Mouse (Mus musculus) megakaryocyte-erythroid progenitor cell, adult 5-6 weeks (primary cell): ENCODE results near the gene Kcnq4. TPM values are rescaled to one million over a fixed set of nuclear protein-coding genes. Genes with fewer than 3 reads are reported as not detected.
A peak's percentile ranks its signal among the peaks of the same experiment; 100 is the strongest.

ENCODE experiments used
- ATAC-seq: replicated peaks from 2 replicates; pipeline ENCODE4 v1.8.0; 2016; ENCODE audit warnings: mild to moderate bottlenecking, inconsistent platforms; ENCODE audit not compliant: severe bottlenecking, poor library complexity, low FRiP score, low TSS enrichment
- total RNA-seq, 2 experiments: library from RNA; stranded (forward) in 1 of 2; stranded (reverse) in 1 of 2; fragments of 200-1000, 215-1000 nt in 1 of 2; fragments of >200 nt in 1 of 2; fragmentation: Nextera tagmentation in 1 of 2; gene quantifications; 2 replicates each; pipeline ENCODE4 v1.2.3; 2014 to 2017

The Kcnq4 gene
- total RNA-seq, 2 experiments from 2014 or later, result not detected

- peak; percentile 47 for ATAC-seq
Observed at GRCm38 (mm10) chr4:120682168-120682567, 66.2 kb downstream of the Kcnq4 start.

- ATAC-seq, result no peak
Observed at GRCm38 (mm10) chr4:120680953-120681352, 67.5 kb downstream of the Kcnq4 start.

- ATAC-seq, result peak; percentile 43; the same call in 1 of the 2 replicates
Observed at GRCm38 (mm10) chr4:120675640-120676039, 72.8 kb downstream of the Kcnq4 start.

GRCm38 (mm10) chr4:120674775-120675451 is 73.5 kb downstream of the Kcnq4 start:
- ATAC-seq, result peak; percentile 96

GRCm38 (mm10) chr4:120673606-120674005 is 74.8 kb downstream of the Kcnq4 start:
- ATAC-seq, result no peak

- no peak for ATAC-seq
Observed at GRCm38 (mm10) chr4:120671046-120671445, 77.4 kb downstream of the Kcnq4 start.

GRCm38 (mm10) chr4:120669585-120669984 is 78.8 kb downstream of the Kcnq4 start:
- no peak for ATAC-seq

- no peak for ATAC-seq
Observed at GRCm38 (mm10) chr4:120668551-120668950, 79.9 kb downstream of the Kcnq4 start.

GRCm38 (mm10) chr4:120667555-120667954 is 80.9 kb downstream of the Kcnq4 start:
- ATAC-seq, result no peak

- ATAC-seq, result peak; percentile 31
Observed at GRCm38 (mm10) chr4:120667045-120667501, 81.3 kb downstream of the Kcnq4 start.

- ATAC-seq, result peak; percentile 89
Observed at GRCm38 (mm10) chr4:120666358-120667024, 81.9 kb downstream of the Kcnq4 start, which contains the start of gene Cited4. TSS of gene Cited4 (plus strand) at chr4:120666572.

GRCm38 (mm10) chr4:120665782-120666181 is 82.6 kb downstream of the Kcnq4 start:
- ATAC-seq, result no peak

- ATAC-seq, result peak; percentile 10; the same call in 1 of the 2 replicates
Observed at GRCm38 (mm10) chr4:120665144-120665700, 83.2 kb downstream of the Kcnq4 start.

GRCm38 (mm10) chr4:120664601-120665000 is 83.8 kb downstream of the Kcnq4 start:
- no peak for ATAC-seq

GRCm38 (mm10) chr4:120660485-120660884 is 87.9 kb downstream of the Kcnq4 start:
- no peak for ATAC-seq

GRCm38 (mm10) chr4:120655898-120656297 is 92.5 kb downstream of the Kcnq4 start:
- ATAC-seq, result no peak

GRCm38 (mm10) chr4:120650208-120650592 is 98.2 kb downstream of the Kcnq4 start:
- no peak for ATAC-seq

- peak; percentile 69 for ATAC-seq
Observed at GRCm38 (mm10) chr4:120649369-120650207, 98.8 kb downstream of the Kcnq4 start.
